Mouse (Mus musculus): ENCODE results near the gene Galnt10. TPM values are rescaled to one million over a fixed set of nuclear protein-coding genes. Genes with fewer than 3 reads are reported as not detected.
A peak's percentile ranks its signal among the peaks of the same experiment; 100 is the strongest.

Gene Galnt10
- polyA plus RNA-seq, 1 experiment: 37.0 TPM

GRCm38 (mm10) chr11:57831281-57831781 lies 186.1 kb downstream of the Galnt10 start:
- Histone ChIP-seq H3K27ac (ENCODE audit: insufficient read depth, low read depth, low read length) (no peak overlapping the region), H3K4me1 (ENCODE audit: control insufficient read depth, insufficient read depth, insufficient read length, low read length) (peaks cover 6% of the 10 kb centered on the region), H3K36me3 (ENCODE audit: control insufficient read depth, insufficient read depth, low read length) (no peaks in the 10 kb centered on the region), H3K4me3 (ENCODE audit: low read depth, low read length) (peak overlapping the region; percentile 29), H3K27me3 (ENCODE audit: control insufficient read depth, insufficient read depth, low read length) (peaks cover 64% of the 10 kb centered on the region)
- 34% methylated on average over 31 of the region's 31 CpGs for WGBS
- TF ChIP-seq CTCF (IDR thresholded peaks at IDR 0.05; ENCODE audit: extremely low read depth, insufficient read length, insufficient replicate concordance, low read depth, low read length): no peak
- TF ChIP-seq POLR2A (IDR thresholded peaks at IDR 0.05; ENCODE audit: low read depth, low read length): no peak

GRCm38 (mm10) chr11:57831861-57832260 lies 186.6 kb downstream of the Galnt10 start:
- Histone ChIP-seq H3K4me1 (ENCODE audit: control insufficient read depth, insufficient read depth, insufficient read length, low read length) (peaks cover 8% of the 10 kb centered on the region), H3K4me3 (ENCODE audit: low read depth, low read length) (peak overlapping the region; percentile 29), H3K27me3 (ENCODE audit: control insufficient read depth, insufficient read depth, low read length) (peaks cover 68% of the 10 kb centered on the region), H3K36me3 (ENCODE audit: control insufficient read depth, insufficient read depth, low read length) (no peaks in the 10 kb centered on the region), H3K27ac (ENCODE audit: insufficient read depth, low read depth, low read length) (no peak overlapping the region)
- TF ChIP-seq CTCF (IDR thresholded peaks at IDR 0.05; ENCODE audit: extremely low read depth, insufficient read length, insufficient replicate concordance, low read depth, low read length) (no peak), POLR2A (IDR thresholded peaks at IDR 0.05; ENCODE audit: low read depth, low read length) (no peak)
- 43% methylated on average over 16 of the region's 16 CpGs for WGBS

- H3K36me3 ChIP-seq (ENCODE audit: control insufficient read depth, insufficient read depth, low read length): no peaks in the 10 kb centered on the region
- WGBS: 39% methylated on average over 23 of the region's 23 CpGs
- peaks cover 6% of the 10 kb centered on the region for H3K4me1 ChIP-seq (ENCODE audit: control insufficient read depth, insufficient read depth, insufficient read length, low read length)
- H3K27ac ChIP-seq (ENCODE audit: insufficient read depth, low read depth, low read length): peak within 1 kb of the TSS; percentile 15; the same call in 1 of the 2 replicates
- peak within 1 kb of the TSS; percentile 29 for H3K4me3 ChIP-seq (ENCODE audit: low read depth, low read length)
- no peak for TF ChIP-seq CTCF (IDR thresholded peaks at IDR 0.05; ENCODE audit: extremely low read depth, insufficient read length, insufficient replicate concordance, low read depth, low read length)
- no peak for TF ChIP-seq POLR2A (IDR thresholded peaks at IDR 0.05; ENCODE audit: low read depth, low read length)
- H3K27me3 ChIP-seq (ENCODE audit: control insufficient read depth, insufficient read depth, low read length): peaks cover 67% of the 10 kb centered on the region
Measured at GRCm38 (mm10) chr11:57832552-57833201, 187.4 kb downstream of the Galnt10 start, which contains the start of gene Hand1. Gene Hand1, minus strand, starts transcription at chr11:57832818.

GRCm38 (mm10) chr11:57833296-57833977 lies 188.2 kb downstream of the Galnt10 start:
- no peaks in the 10 kb centered on the region for H3K36me3 ChIP-seq (ENCODE audit: control insufficient read depth, insufficient read depth, low read length)
- H3K27ac ChIP-seq (ENCODE audit: insufficient read depth, low read depth, low read length): 0 out of 2 replicates have a peak overlapping the region, but pooled peaks have one; percentile 10
- peaks cover 3% of the 10 kb centered on the region; the same call in 1 of the 2 replicates for H3K4me1 ChIP-seq (ENCODE audit: control insufficient read depth, insufficient read depth, insufficient read length, low read length)
- peaks cover 66% of the 10 kb centered on the region for H3K27me3 ChIP-seq (ENCODE audit: control insufficient read depth, insufficient read depth, low read length)
- H3K4me3 ChIP-seq (ENCODE audit: low read depth, low read length): no peak overlapping the region
- TF ChIP-seq POLR2A (IDR thresholded peaks at IDR 0.05; ENCODE audit: low read depth, low read length) (no peak), CTCF (IDR thresholded peaks at IDR 0.05; ENCODE audit: extremely low read depth, insufficient read length, insufficient replicate concordance, low read depth, low read length) (no peak)
- 27% methylated on average over 30 of the region's 30 CpGs for WGBS

GRCm38 (mm10) chr11:57834031-57834430 lies 188.8 kb downstream of the Galnt10 start:
- Histone ChIP-seq H3K27ac (ENCODE audit: insufficient read depth, low read depth, low read length) (no peak overlapping the region), H3K4me1 (ENCODE audit: control insufficient read depth, insufficient read depth, insufficient read length, low read length) (peaks cover 3% of the 10 kb centered on the region; the same call in 1 of the 2 replicates), H3K4me3 (ENCODE audit: low read depth, low read length) (no peak overlapping the region), H3K27me3 (ENCODE audit: control insufficient read depth, insufficient read depth, low read length) (peaks cover 67% of the 10 kb centered on the region), H3K36me3 (ENCODE audit: control insufficient read depth, insufficient read depth, low read length) (no peaks in the 10 kb centered on the region)
- no peak for TF ChIP-seq CTCF (IDR thresholded peaks at IDR 0.05; ENCODE audit: extremely low read depth, insufficient read length, insufficient replicate concordance, low read depth, low read length)
- no peak for TF ChIP-seq POLR2A (IDR thresholded peaks at IDR 0.05; ENCODE audit: low read depth, low read length)
- 39% methylated on average over 6 of the region's 6 CpGs for WGBS

GRCm38 (mm10) chr11:57835331-57835730 lies 190.1 kb downstream of the Galnt10 start:
- Histone ChIP-seq H3K4me3 (ENCODE audit: low read depth, low read length) (no peak overlapping the region), H3K27ac (ENCODE audit: insufficient read depth, low read depth, low read length) (no peak overlapping the region), H3K36me3 (ENCODE audit: control insufficient read depth, insufficient read depth, low read length) (no peaks in the 10 kb centered on the region), H3K4me1 (ENCODE audit: control insufficient read depth, insufficient read depth, insufficient read length, low read length) (peaks cover 3% of the 10 kb centered on the region; the same call in 1 of the 2 replicates), H3K27me3 (ENCODE audit: control insufficient read depth, insufficient read depth, low read length) (peaks cover 60% of the 10 kb centered on the region)
- 48% methylated on average over 2 of the region's 2 CpGs for WGBS
- TF ChIP-seq POLR2A (IDR thresholded peaks at IDR 0.05; ENCODE audit: low read depth, low read length) (no peak), CTCF (IDR thresholded peaks at IDR 0.05; ENCODE audit: extremely low read depth, insufficient read length, insufficient replicate concordance, low read depth, low read length) (no peak)

- peaks cover 61% of the 10 kb centered on the region for H3K27me3 ChIP-seq (ENCODE audit: control insufficient read depth, insufficient read depth, low read length)
Measured at GRCm38 (mm10) chr11:57835931-57836330, 190.7 kb downstream of the Galnt10 start.

More at GRCm38 (mm10) chr11:57835931-57836330, 190.7 kb downstream of the Galnt10 start:
- Histone ChIP-seq H3K27ac (ENCODE audit: insufficient read depth, low read depth, low read length) (no peak overlapping the region), H3K4me1 (ENCODE audit: control insufficient read depth, insufficient read depth, insufficient read length, low read length) (peaks cover 3% of the 10 kb centered on the region; the same call in 1 of the 2 replicates), H3K36me3 (ENCODE audit: control insufficient read depth, insufficient read depth, low read length) (no peaks in the 10 kb centered on the region), H3K4me3 (ENCODE audit: low read depth, low read length) (no peak overlapping the region)
- TF ChIP-seq POLR2A (IDR thresholded peaks at IDR 0.05; ENCODE audit: low read depth, low read length) (no peak), CTCF (IDR thresholded peaks at IDR 0.05; ENCODE audit: extremely low read depth, insufficient read length, insufficient replicate concordance, low read depth, low read length) (no peak)
- 50% methylated on average over 3 of the region's 3 CpGs for WGBS
